Comparison of ENCODE assay signal across 28 mouse cellular contexts in the genomic region with DNA sequence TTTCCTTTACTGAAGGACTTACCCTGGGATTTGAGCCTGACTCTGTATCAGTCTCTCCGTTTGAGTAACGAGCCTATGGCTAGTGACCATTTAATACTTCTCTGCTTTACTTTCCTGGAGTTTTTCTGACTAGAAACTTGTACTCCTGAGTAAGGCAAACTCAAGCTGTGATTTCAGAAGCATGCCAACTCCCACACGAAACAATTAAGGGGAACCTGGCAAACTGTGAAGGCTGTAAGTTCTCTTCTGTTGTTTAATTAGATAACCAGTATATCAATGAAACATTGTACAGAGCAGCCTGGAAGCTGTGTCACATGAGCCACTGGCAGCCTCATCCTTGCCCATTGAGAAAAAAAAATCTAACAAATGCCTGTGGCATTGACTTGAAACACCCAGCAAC.
DNase-seq lines count a peak whose midpoint lies in the region; ATAC-seq lines count a peak whose summit lies in the region.
"Had no signal": no experiment of that assay in that cellular context is flagged by ENCODE, and none has a peak within 500 bp of the region (broad histone marks: within the 10 kb centered on the region; RNA-seq: fewer than 3 reads in every experiment).

No protein-coding gene starts in this region.

- H3K4me3 ChIP-seq in hindbrain, embryonic 11.5 days (ENCODE audit: low read depth, low read length), result no peak overlapping the region
- H3K4me3 ChIP-seq: gastrocnemius, adult 2 months; hindbrain, embryonic 13.5 days; layer of hippocampus, adult 2 months; left cerebral cortex, adult 2 months; liver, embryonic 12.5 days had no signal

- no peaks in the 10 kb centered on the region for H3K9me3 ChIP-seq in hindbrain, embryonic 11.5 days (ENCODE audit: control insufficient read depth, low read length)
- H3K9me3 ChIP-seq: hindbrain, embryonic 13.5 days; liver, embryonic 12.5 days had no signal

- H3K4me1 ChIP-seq in hindbrain, embryonic 11.5 days (replicated peaks; ENCODE audit: control insufficient read depth, insufficient read depth, low read length), result no peaks in the 10 kb centered on the region
- H3K4me1 ChIP-seq: hindbrain, embryonic 13.5 days; liver, embryonic 12.5 days had no signal

- 78% methylated on average over 3 of the region's 3 CpGs for WGBS in hindbrain, embryonic 11.5 days

- H3K4me2 ChIP-seq in hindbrain, embryonic 11.5 days (replicated peaks; ENCODE audit: low read depth, low read length), result no peak overlapping the region
- H3K4me2 ChIP-seq: heart, embryonic 11.5 days; hindbrain, embryonic 13.5 days; liver, embryonic 12.5 days; midbrain, embryonic 11.5 days had no signal

- ATAC-seq in hindbrain, embryonic 11.5 days (ENCODE audit: low FRiP score), result no peak
- ATAC-seq: forebrain, embryonic 16.5 days; intestine, embryonic 16.5 days; liver, embryonic 12.5 days; liver, postnatal 0 days; midbrain, embryonic 16.5 days had no signal

- no peak overlapping the region for H3K9ac ChIP-seq in hindbrain, embryonic 11.5 days (ENCODE audit: low read depth, low read length)
- H3K9ac ChIP-seq: hindbrain, embryonic 13.5 days; liver, embryonic 12.5 days; liver, postnatal 0 days had no signal

- H3K27ac ChIP-seq in hindbrain, embryonic 11.5 days (ENCODE audit: low read depth, low read length), result no peak overlapping the region
- H3K27ac ChIP-seq: gastrocnemius, adult 2 months; hindbrain, embryonic 13.5 days; layer of hippocampus, adult 2 months; left cerebral cortex, adult 2 months; liver, embryonic 12.5 days had no signal

- DNase-seq in frontal cortex, adult 2 months (ENCODE audit: extremely low spot score in 1 of 2, low spot score in 1 of 2), result peak; percentile 5 to 32
- no peak for DNase-seq in frontal cortex, postnatal 25 days (ENCODE audit: low spot score in 2 of 2)
- DNase-seq in layer of hippocampus, adult 11-12 months (ENCODE audit: low spot score), result peak; percentile 18
- DNase-seq in layer of hippocampus, postnatal 10 days (ENCODE audit: low spot score in 2 of 2), result no peak
- peak; percentile 9 for DNase-seq in right cerebral cortex, postnatal 25 days
- no peak for DNase-seq in right cerebral cortex, postnatal 14 days
- no peak for DNase-seq in hindbrain, embryonic 11.5 days (ENCODE audit: low spot score)
- DNase-seq: adrenal gland, adult 8-10 months; cerebellum, adult 11 months; cerebellum, adult 9-10 months; cerebellum, postnatal 36 days; gastrocnemius, adult 2 months; gastrocnemius, postnatal 36 days; heart, adult 18-20 months; heart, postnatal 36 days; kidney, postnatal 10 days; left cerebral cortex, postnatal 4 days; liver, postnatal 0 days; lung, postnatal 36 days had no signal

- no peaks in the 10 kb centered on the region for H3K36me3 ChIP-seq in hindbrain, embryonic 11.5 days (ENCODE audit: control insufficient read depth, insufficient read depth, low read length)
- H3K36me3 ChIP-seq: hindbrain, embryonic 13.5 days; liver, embryonic 12.5 days had no signal

- H3K27me3 ChIP-seq in hindbrain, embryonic 11.5 days (ENCODE audit: control insufficient read depth, insufficient read depth, low read length), result no peaks in the 10 kb centered on the region
- H3K27me3 ChIP-seq: hindbrain, embryonic 13.5 days; liver, embryonic 12.5 days had no signal

Comparison
In these comparisons a context has a peak if more than half of its experiments do, and no peak if none do; other contexts are left out.
1. DNase-seq: peak in frontal cortex, adult 2 months (2 of 2), layer of hippocampus, adult 11-12 months (single experiment) and right cerebral cortex, postnatal 25 days (single experiment); none in frontal cortex, postnatal 25 days (0 of 2), layer of hippocampus, postnatal 10 days (0 of 2), right cerebral cortex, postnatal 14 days (single experiment) and hindbrain, embryonic 11.5 days (single experiment).